Mouse (Mus musculus) mature B cell (primary cell): ENCODE measurements around the gene Hist1h2ab.

Source experiments
- in situ Hi-C: fragments of 300-500 bp; cut with MboI; formaldehyde crosslinking; loops from 2 replicates; pipeline ENCODE4 v1.14.3; 2019

Gene Hist1h2ab

GRCm38 (mm10) chr13:23738041-23738440, 12.9 kb upstream of the Hist1h2ab start:
- in situ Hi-C loops, result loop anchor here (5.0 kb wide), 1 partner anchor 41 kb away; the partner anchor contains the start of genes Hist1h1t and Hist1h4c

GRCm38 (mm10) chr13:23738677-23739068, 12.3 kb upstream of the Hist1h2ab start, which contains the start of gene Hist1h1c:
Hist1h1c (plus strand) TSS chr13:23738808.
- in situ Hi-C loops, result loop anchor here (5.0 kb wide), 1 partner anchor 41 kb away; the partner anchor contains the start of genes Hist1h1t and Hist1h4c

GRCm38 (mm10) chr13:23739069-23739921, 11.6 kb upstream of the Hist1h2ab start:
- in situ Hi-C loops, result loop anchor here (5.0 kb wide), 1 partner anchor 42 kb away; the partner anchor contains the start of genes Hist1h1t and Hist1h4c

- in situ Hi-C loops, result loop anchor here (5.0 to 10.0 kb wide), 5 partner anchors 43 to 1915 kb away; partner anchors contain the start of genes Hist1h1d, Hist1h1t, Hist1h2ah and Hist1h2bk
Measured at GRCm38 (mm10) chr13:23739922-23740252, 11.0 kb upstream of the Hist1h2ab start.

GRCm38 (mm10) chr13:23740256-23740840, 10.6 kb upstream of the Hist1h2ab start:
- in situ Hi-C loops, result loop anchor here (5.0 to 10.0 kb wide), 4 partner anchors 158 to 1916 kb away; partner anchors contain the start of genes Hist1h1d, Hist1h2ah, Hist1h2bk and Hist1h4d

GRCm38 (mm10) chr13:23740910-23741309, 10.0 kb upstream of the Hist1h2ab start:
- in situ Hi-C loops, result loop anchor here (5.0 to 10.0 kb wide), 4 partner anchors 159 to 1916 kb away; partner anchors contain the start of genes Hist1h1d, Hist1h2ah, Hist1h2bk and Hist1h4d

GRCm38 (mm10) chr13:23742007-23742406, 8.9 kb upstream of the Hist1h2ab start:
- in situ Hi-C loops, result loop anchor here (5.0 to 10.0 kb wide), 4 partner anchors 160 to 1917 kb away; partner anchors contain the start of genes Hist1h1d, Hist1h2ah, Hist1h2bk and Hist1h4d

- in situ Hi-C loops, result loop anchor here (5.0 to 10.0 kb wide), 4 partner anchors 161 to 1918 kb away; partner anchors contain the start of genes Hist1h1d, Hist1h2ah, Hist1h2bk and Hist1h4d
Measured at GRCm38 (mm10) chr13:23743215-23743614, 7.7 kb upstream of the Hist1h2ab start.

GRCm38 (mm10) chr13:23743963-23744362, 7.0 kb upstream of the Hist1h2ab start:
- in situ Hi-C loops, result loop anchor here (5.0 to 10.0 kb wide), 4 partner anchors 162 to 1919 kb away; partner anchors contain the start of genes Hist1h1d, Hist1h2ah, Hist1h2bk and Hist1h4d

- in situ Hi-C loops, result loop anchor here (5.0 to 10.0 kb wide), 4 partner anchors 162 to 1920 kb away; partner anchors contain the start of genes Hist1h1d, Hist1h2ah, Hist1h2bk and Hist1h4d
Measured at GRCm38 (mm10) chr13:23744421-23745380, 6.2 kb upstream of the Hist1h2ab start.

- in situ Hi-C loops, result loop anchor here (10.0 kb wide), 3 partner anchors 191 to 1921 kb away; partner anchors contain the start of genes Hist1h1d, Hist1h2ah, Hist1h2bk and Hist1h4f
Measured at GRCm38 (mm10) chr13:23745381-23746161, 5.4 kb upstream of the Hist1h2ab start, which contains the start of gene Hist1h3c. Hist1h3c (minus strand) TSS chr13:23745602.

- in situ Hi-C loops, result loop anchor here (10.0 kb wide), 3 partner anchors 192 to 1922 kb away; partner anchors contain the start of genes Hist1h1d, Hist1h2ah, Hist1h2bk and Hist1h4f
Measured at GRCm38 (mm10) chr13:23746201-23747080, 4.5 kb upstream of the Hist1h2ab start, which contains the start of gene Hist1h2bb. Hist1h2bb (plus strand) TSS chr13:23746734.

GRCm38 (mm10) chr13:23747081-23747891, 3.6 kb upstream of the Hist1h2ab start:
- in situ Hi-C loops, result loop anchor here (10.0 kb wide), 3 partner anchors 192 to 1922 kb away; partner anchors contain the start of genes Hist1h1d, Hist1h2ah, Hist1h2bk and Hist1h4f

- in situ Hi-C loops, result loop anchor here (10.0 kb wide), 3 partner anchors 193 to 1923 kb away; partner anchors contain the start of genes Hist1h1d, Hist1h2ah, Hist1h2bk and Hist1h4f
Measured at GRCm38 (mm10) chr13:23747892-23748288, 3.0 kb upstream of the Hist1h2ab start.

GRCm38 (mm10) chr13:23749563-23750121, 1.3 kb upstream of the Hist1h2ab start:
- in situ Hi-C loops, result loop anchor here (10.0 kb wide), 4 partner anchors 195 to 1925 kb away; partner anchors contain the start of genes Hist1h1d, Hist1h2ah, Hist1h2bk and Hist1h4f

GRCm38 (mm10) chr13:23751478-23751956, 591 bp downstream of the Hist1h2ab start:
- in situ Hi-C loops, result loop anchor here (10.0 kb wide), 1 partner anchor 317 kb away; no protein-coding TSS in a partner anchor
